Mouse (Mus musculus) lung, adult 2 months (tissue): Measurements from ENCODE around the gene Ttc9b.

ENCODE experiments used
- CTCF ChIP-seq: fragments of 200-500 bp; IDR thresholded peaks from 2 replicates; pipeline ENCODE4 v1.5.1; 2011; ENCODE audit warnings: mild to moderate bottlenecking, low read length, control low read depth; ENCODE audit not compliant: insufficient read depth
- POLR2A ChIP-seq: fragments of 200-500 bp; IDR thresholded peaks from 2 replicates; pipeline ENCODE4 v1.6.1; 2011; ENCODE audit warnings: low read depth, mild to moderate bottlenecking, control low read depth, low read length, borderline replicate concordance; ENCODE audit errors: extremely low read depth

DNA sequence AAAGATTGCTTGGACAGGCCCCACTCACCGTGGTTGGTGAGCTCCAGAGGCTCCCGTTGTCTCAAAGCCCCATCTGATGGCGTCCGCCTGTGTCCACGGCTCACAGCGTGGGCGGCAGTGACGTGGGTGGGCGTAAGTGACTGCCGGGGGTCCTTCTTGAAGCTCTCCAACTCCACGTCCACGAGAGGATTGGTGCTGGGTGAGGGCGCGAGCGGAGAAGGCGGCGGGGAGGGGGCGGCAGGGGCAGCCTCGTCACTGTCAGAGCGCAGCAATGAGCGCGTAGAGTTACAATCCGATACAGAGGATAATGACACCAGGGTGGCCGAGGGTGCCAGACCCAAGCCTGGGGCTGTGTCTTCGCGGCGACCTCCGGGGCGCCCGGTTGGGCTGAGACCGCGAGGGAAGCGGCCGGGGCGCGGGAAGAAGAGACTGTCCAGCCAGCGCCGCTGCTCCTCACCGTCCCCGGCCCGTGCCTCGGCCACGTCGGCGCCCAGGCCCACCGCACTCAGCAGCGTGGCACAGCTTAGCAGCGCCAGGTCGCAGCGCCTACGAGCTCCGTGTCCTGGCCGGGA is 4.2 kb downstream of the Ttc9b start:
- TF ChIP-seq CTCF: no peak
- TF ChIP-seq POLR2A: no peak
